Mouse (Mus musculus): ENCODE data around the gene Nrxn2. TPM values are rescaled to one million over a fixed set of nuclear protein-coding genes. Genes with fewer than 3 reads are reported as not detected.

The Nrxn2 gene
- polyA plus RNA-seq, 1 experiment from 2014 or later, result 0.52 TPM

- no peaks in the 10 kb centered on the region for H3K36me3 ChIP-seq
- H3K9ac ChIP-seq, result no peak overlapping the region
- H3K4me2 ChIP-seq, result peak overlapping the region; percentile 54
- peak; percentile 26; the same call in 1 of the 2 replicates for ATAC-seq (ENCODE audit: insufficient number of reproducible peaks, low FRiP score)
- no peaks in the 10 kb centered on the region for H3K9me3 ChIP-seq (replicated peaks)
- no peak overlapping the region for H3K27ac ChIP-seq (ENCODE audit: poor library complexity, severe bottlenecking)
- peaks cover 96% of the 10 kb centered on the region for H3K27me3 ChIP-seq (replicated peaks)
- peak overlapping the region; percentile 26 for H3K4me3 ChIP-seq
- peaks cover 17% of the 10 kb centered on the region for H3K4me1 ChIP-seq (replicated peaks)
- WGBS, result under 1% methylated on average over 60 of the region's 60 CpGs
These were observed 10.1 kb downstream of the Nrxn2 start for GRCm38 (mm10) chr19:6428501-6429200.

- H3K36me3 ChIP-seq, result no peaks in the 10 kb centered on the region
- no peak overlapping the region for H3K4me2 ChIP-seq
- no peak overlapping the region for H3K27ac ChIP-seq (ENCODE audit: poor library complexity, severe bottlenecking)
- H3K27me3 ChIP-seq (replicated peaks), result peaks cover 52% of the 10 kb centered on the region
- ATAC-seq (ENCODE audit: insufficient number of reproducible peaks, low FRiP score), result no peak
- 65% methylated on average over 10 of the region's 10 CpGs for WGBS
- no peaks in the 10 kb centered on the region for H3K9me3 ChIP-seq (replicated peaks)
- peaks cover 3% of the 10 kb centered on the region; the same call in 1 of the 2 replicates for H3K4me1 ChIP-seq (replicated peaks)
- H3K9ac ChIP-seq, result no peak overlapping the region
- no peak overlapping the region for H3K4me3 ChIP-seq
These were observed 24.5 kb downstream of the Nrxn2 start for GRCm38 (mm10) chr19:6443016-6443415.

GRCm38 (mm10) chr19:6445761-6446423 is 27.4 kb downstream of the Nrxn2 start:
- H3K27me3 ChIP-seq (replicated peaks), result peaks cover 77% of the 10 kb centered on the region
- no peak overlapping the region for H3K27ac ChIP-seq (ENCODE audit: poor library complexity, severe bottlenecking)
- 46% methylated on average over 10 of the region's 10 CpGs for WGBS
- peaks cover 13% of the 10 kb centered on the region for H3K4me1 ChIP-seq (replicated peaks)
- no peak overlapping the region for H3K9ac ChIP-seq
- no peaks in the 10 kb centered on the region for H3K36me3 ChIP-seq
- no peaks in the 10 kb centered on the region for H3K9me3 ChIP-seq (replicated peaks)
- no peak for ATAC-seq (ENCODE audit: insufficient number of reproducible peaks, low FRiP score)
- no peak overlapping the region for H3K4me2 ChIP-seq
- no peak overlapping the region for H3K4me3 ChIP-seq

- Histone ChIP-seq H3K9ac (no peak overlapping the region), H3K4me2 (no peak overlapping the region), H3K4me3 (no peak overlapping the region), H3K9me3 (replicated peaks) (no peaks in the 10 kb centered on the region), H3K4me1 (replicated peaks) (peaks cover 13% of the 10 kb centered on the region), H3K27me3 (replicated peaks) (peaks cover 81% of the 10 kb centered on the region), H3K27ac (ENCODE audit: poor library complexity, severe bottlenecking) (no peak overlapping the region), H3K36me3 (no peaks in the 10 kb centered on the region)
- ATAC-seq (ENCODE audit: insufficient number of reproducible peaks, low FRiP score), result no peak
- WGBS, result 46% methylated on average over 7 of the region's 7 CpGs
These were observed 28.4 kb downstream of the Nrxn2 start for GRCm38 (mm10) chr19:6446736-6447437.

GRCm38 (mm10) chr19:6448752-6449151 is 30.2 kb downstream of the Nrxn2 start:
- H3K27ac ChIP-seq (ENCODE audit: poor library complexity, severe bottlenecking), result no peak overlapping the region
- no peaks in the 10 kb centered on the region for H3K36me3 ChIP-seq
- peaks cover 13% of the 10 kb centered on the region for H3K4me1 ChIP-seq (replicated peaks)
- H3K9ac ChIP-seq, result no peak overlapping the region
- no peak overlapping the region for H3K4me3 ChIP-seq
- peak overlapping the region; percentile 56 for H3K4me2 ChIP-seq
- no peak for ATAC-seq (ENCODE audit: insufficient number of reproducible peaks, low FRiP score)
- H3K27me3 ChIP-seq (replicated peaks), result peaks cover 82% of the 10 kb centered on the region
- H3K9me3 ChIP-seq (replicated peaks), result no peaks in the 10 kb centered on the region
- WGBS, result 7% methylated on average over 5 of the region's 5 CpGs

- Histone ChIP-seq H3K4me1 (replicated peaks) (peaks cover 13% of the 10 kb centered on the region), H3K27me3 (replicated peaks) (peaks cover 73% of the 10 kb centered on the region), H3K4me3 (no peak overlapping the region), H3K4me2 (no peak overlapping the region), H3K36me3 (no peaks in the 10 kb centered on the region), H3K9me3 (replicated peaks) (no peaks in the 10 kb centered on the region), H3K27ac (ENCODE audit: poor library complexity, severe bottlenecking) (no peak overlapping the region), H3K9ac (no peak overlapping the region)
- ATAC-seq (ENCODE audit: insufficient number of reproducible peaks, low FRiP score), result no peak
- WGBS, result 58% methylated on average over 7 of the region's 7 CpGs
These were observed 31.3 kb downstream of the Nrxn2 start for GRCm38 (mm10) chr19:6449841-6450240.

GRCm38 (mm10) chr19:6452030-6452494 is 33.5 kb downstream of the Nrxn2 start:
- H3K27me3 ChIP-seq (replicated peaks), result peaks cover 61% of the 10 kb centered on the region
- 23% methylated on average over 6 of the region's 6 CpGs for WGBS
- H3K4me1 ChIP-seq (replicated peaks), result peaks cover 13% of the 10 kb centered on the region
- no peak overlapping the region for H3K4me2 ChIP-seq
- no peaks in the 10 kb centered on the region for H3K36me3 ChIP-seq
- H3K27ac ChIP-seq (ENCODE audit: poor library complexity, severe bottlenecking), result no peak overlapping the region
- H3K9ac ChIP-seq, result no peak overlapping the region
- no peak overlapping the region for H3K4me3 ChIP-seq
- ATAC-seq (ENCODE audit: insufficient number of reproducible peaks, low FRiP score), result peak; percentile 41; the same call in 1 of the 2 replicates
- H3K9me3 ChIP-seq (replicated peaks), result no peaks in the 10 kb centered on the region

- no peak for ATAC-seq (ENCODE audit: insufficient number of reproducible peaks, low FRiP score)
- Histone ChIP-seq H3K4me3 (no peak overlapping the region), H3K9me3 (replicated peaks) (no peaks in the 10 kb centered on the region), H3K4me1 (replicated peaks) (peaks cover 12% of the 10 kb centered on the region), H3K27me3 (replicated peaks) (peaks cover 60% of the 10 kb centered on the region), H3K4me2 (no peak overlapping the region), H3K9ac (no peak overlapping the region), H3K27ac (ENCODE audit: poor library complexity, severe bottlenecking) (no peak overlapping the region), H3K36me3 (no peaks in the 10 kb centered on the region)
- 69% methylated on average over 9 of the region's 9 CpGs for WGBS
These were observed 34.3 kb downstream of the Nrxn2 start for GRCm38 (mm10) chr19:6452672-6453310.

GRCm38 (mm10) chr19:6453349-6453748 is 34.8 kb downstream of the Nrxn2 start:
- Histone ChIP-seq H3K9me3 (replicated peaks) (no peaks in the 10 kb centered on the region), H3K4me2 (no peak overlapping the region), H3K27me3 (replicated peaks) (peaks cover 56% of the 10 kb centered on the region), H3K36me3 (no peaks in the 10 kb centered on the region), H3K4me3 (no peak overlapping the region), H3K9ac (no peak overlapping the region), H3K4me1 (replicated peaks) (peaks cover 7% of the 10 kb centered on the region), H3K27ac (ENCODE audit: poor library complexity, severe bottlenecking) (no peak overlapping the region)
- WGBS, result 81% methylated on average over 8 of the region's 8 CpGs
- ATAC-seq (ENCODE audit: insufficient number of reproducible peaks, low FRiP score), result no peak

- H3K4me1 ChIP-seq (replicated peaks), result no peaks in the 10 kb centered on the region
- H3K27ac ChIP-seq (ENCODE audit: poor library complexity, severe bottlenecking), result no peak overlapping the region
- H3K4me2 ChIP-seq, result no peak overlapping the region
- no peak overlapping the region for H3K9ac ChIP-seq
- no peaks in the 10 kb centered on the region for H3K36me3 ChIP-seq
- H3K4me3 ChIP-seq, result no peak overlapping the region
- no peak for ATAC-seq (ENCODE audit: insufficient number of reproducible peaks, low FRiP score)
- WGBS, result 64% methylated on average over 10 of the region's 10 CpGs
- H3K9me3 ChIP-seq (replicated peaks), result no peaks in the 10 kb centered on the region
- peaks cover 48% of the 10 kb centered on the region for H3K27me3 ChIP-seq (replicated peaks)
These were observed 35.6 kb downstream of the Nrxn2 start for GRCm38 (mm10) chr19:6454041-6454720.

All from heart, embryonic 12.5 days (tissue).